Mouse (Mus musculus): ENCODE results near the gene Myom1. TPM values are rescaled to one million over a fixed set of nuclear protein-coding genes. Genes with fewer than 3 reads are reported as not detected.

The Myom1 gene
- polyA plus RNA-seq, 1 experiment from 2014 or later = 1.3 TPM

GRCm38 (mm10) chr17:71129489-71130261 lies 127.2 kb downstream of the Myom1 start:
- H3K27me3 ChIP-seq (replicated peaks; ENCODE audit: control insufficient read depth, insufficient read depth, low read length) = no peaks in the 10 kb centered on the region
- no peaks in the 10 kb centered on the region for H3K36me3 ChIP-seq (ENCODE audit: control insufficient read depth, insufficient read depth)
- H3K4me1 ChIP-seq (replicated peaks; ENCODE audit: control insufficient read depth, insufficient read depth, low read length) = peaks cover 2% of the 10 kb centered on the region
- ATAC-seq = no peak
- H3K4me3 ChIP-seq (replicated peaks; ENCODE audit: low read length) = no peak overlapping the region
- 70% methylated on average over 9 of the region's 9 CpGs for WGBS
- H3K9ac ChIP-seq (replicated peaks; ENCODE audit: low read depth, low read length) = no peak overlapping the region
- no peaks in the 10 kb centered on the region for H3K9me3 ChIP-seq (ENCODE audit: control insufficient read depth, low read length)
- H3K4me2 ChIP-seq (ENCODE audit: low read length) = no peak overlapping the region
- no peak overlapping the region for H3K27ac ChIP-seq (ENCODE audit: low read length)

GRCm38 (mm10) chr17:71132221-71132620 lies 129.8 kb downstream of the Myom1 start:
- H3K27me3 ChIP-seq (replicated peaks; ENCODE audit: control insufficient read depth, insufficient read depth, low read length) = no peaks in the 10 kb centered on the region
- H3K4me3 ChIP-seq (replicated peaks; ENCODE audit: low read length) = no peak overlapping the region
- no peaks in the 10 kb centered on the region for H3K36me3 ChIP-seq (ENCODE audit: control insufficient read depth, insufficient read depth)
- no peaks in the 10 kb centered on the region for H3K9me3 ChIP-seq (ENCODE audit: control insufficient read depth, low read length)
- ATAC-seq = no peak
- H3K4me2 ChIP-seq (ENCODE audit: low read length) = no peak overlapping the region
- H3K27ac ChIP-seq (ENCODE audit: low read length) = no peak overlapping the region
- H3K9ac ChIP-seq (replicated peaks; ENCODE audit: low read depth, low read length) = no peak overlapping the region
- H3K4me1 ChIP-seq (replicated peaks; ENCODE audit: control insufficient read depth, insufficient read depth, low read length) = peaks cover 2% of the 10 kb centered on the region

- H3K4me2 ChIP-seq (ENCODE audit: low read length) = no peak overlapping the region
- H3K27ac ChIP-seq (ENCODE audit: low read length) = no peak overlapping the region
- H3K4me1 ChIP-seq (replicated peaks; ENCODE audit: control insufficient read depth, insufficient read depth, low read length) = peaks cover 2% of the 10 kb centered on the region
- no peaks in the 10 kb centered on the region for H3K27me3 ChIP-seq (replicated peaks; ENCODE audit: control insufficient read depth, insufficient read depth, low read length)
- H3K9ac ChIP-seq (replicated peaks; ENCODE audit: low read depth, low read length) = no peak overlapping the region
- 90% methylated on average over 11 of the region's 11 CpGs for WGBS
- H3K9me3 ChIP-seq (ENCODE audit: control insufficient read depth, low read length) = no peaks in the 10 kb centered on the region
- no peak for ATAC-seq
- H3K4me3 ChIP-seq (replicated peaks; ENCODE audit: low read length) = no peak overlapping the region
- no peaks in the 10 kb centered on the region for H3K36me3 ChIP-seq (ENCODE audit: control insufficient read depth, insufficient read depth)
These were observed 130.5 kb downstream of the Myom1 start for GRCm38 (mm10) chr17:71132856-71133439.

- WGBS = 93% methylated on average over 3 of the region's 3 CpGs
- Histone ChIP-seq H3K27me3 (replicated peaks; ENCODE audit: control insufficient read depth, insufficient read depth, low read length) (no peaks in the 10 kb centered on the region), H3K9ac (replicated peaks; ENCODE audit: low read depth, low read length) (no peak overlapping the region), H3K4me1 (replicated peaks; ENCODE audit: control insufficient read depth, insufficient read depth, low read length) (peaks cover 2% of the 10 kb centered on the region), H3K36me3 (ENCODE audit: control insufficient read depth, insufficient read depth) (no peaks in the 10 kb centered on the region), H3K4me2 (ENCODE audit: low read length) (no peak overlapping the region), H3K4me3 (replicated peaks; ENCODE audit: low read length) (no peak overlapping the region), H3K27ac (ENCODE audit: low read length) (no peak overlapping the region), H3K9me3 (ENCODE audit: control insufficient read depth, low read length) (no peaks in the 10 kb centered on the region)
- no peak for ATAC-seq
These were observed 132.1 kb downstream of the Myom1 start for GRCm38 (mm10) chr17:71134441-71134955.

GRCm38 (mm10) chr17:71135108-71135507 lies 132.7 kb downstream of the Myom1 start:
- WGBS = 88% methylated on average over 5 of the region's 5 CpGs
- Histone ChIP-seq H3K27me3 (replicated peaks; ENCODE audit: control insufficient read depth, insufficient read depth, low read length) (no peaks in the 10 kb centered on the region), H3K9ac (replicated peaks; ENCODE audit: low read depth, low read length) (no peak overlapping the region), H3K4me1 (replicated peaks; ENCODE audit: control insufficient read depth, insufficient read depth, low read length) (no peaks in the 10 kb centered on the region), H3K4me2 (ENCODE audit: low read length) (no peak overlapping the region), H3K36me3 (ENCODE audit: control insufficient read depth, insufficient read depth) (no peaks in the 10 kb centered on the region), H3K27ac (ENCODE audit: low read length) (no peak overlapping the region), H3K9me3 (ENCODE audit: control insufficient read depth, low read length) (no peaks in the 10 kb centered on the region), H3K4me3 (replicated peaks; ENCODE audit: low read length) (no peak overlapping the region)
- ATAC-seq = no peak

GRCm38 (mm10) chr17:71135866-71136265 lies 133.4 kb downstream of the Myom1 start:
- H3K9ac ChIP-seq (replicated peaks; ENCODE audit: low read depth, low read length) = no peak overlapping the region
- H3K4me1 ChIP-seq (replicated peaks; ENCODE audit: control insufficient read depth, insufficient read depth, low read length) = no peaks in the 10 kb centered on the region
- 87% methylated on average over 5 of the region's 5 CpGs for WGBS
- H3K27me3 ChIP-seq (replicated peaks; ENCODE audit: control insufficient read depth, insufficient read depth, low read length) = no peaks in the 10 kb centered on the region
- H3K27ac ChIP-seq (ENCODE audit: low read length) = no peak overlapping the region
- no peak overlapping the region for H3K4me2 ChIP-seq (ENCODE audit: low read length)
- no peaks in the 10 kb centered on the region for H3K9me3 ChIP-seq (ENCODE audit: control insufficient read depth, low read length)
- H3K4me3 ChIP-seq (replicated peaks; ENCODE audit: low read length) = no peak overlapping the region
- H3K36me3 ChIP-seq (ENCODE audit: control insufficient read depth, insufficient read depth) = no peaks in the 10 kb centered on the region
- ATAC-seq = no peak

- Histone ChIP-seq H3K4me3 (replicated peaks; ENCODE audit: low read length) (no peak overlapping the region), H3K4me2 (ENCODE audit: low read length) (no peak overlapping the region), H3K27ac (ENCODE audit: low read length) (no peak overlapping the region), H3K9me3 (ENCODE audit: control insufficient read depth, low read length) (no peaks in the 10 kb centered on the region), H3K9ac (replicated peaks; ENCODE audit: low read depth, low read length) (no peak overlapping the region), H3K27me3 (replicated peaks; ENCODE audit: control insufficient read depth, insufficient read depth, low read length) (no peaks in the 10 kb centered on the region), H3K36me3 (ENCODE audit: control insufficient read depth, insufficient read depth) (no peaks in the 10 kb centered on the region), H3K4me1 (replicated peaks; ENCODE audit: control insufficient read depth, insufficient read depth, low read length) (no peaks in the 10 kb centered on the region)
- no peak for ATAC-seq
- 88% methylated on average over 16 of the region's 16 CpGs for WGBS
These were observed 134.2 kb downstream of the Myom1 start for GRCm38 (mm10) chr17:71136384-71137333.

GRCm38 (mm10) chr17:71137334-71137721 lies 134.9 kb downstream of the Myom1 start:
- WGBS = 81% methylated on average over 2 of the region's 2 CpGs
- ATAC-seq = no peak

GRCm38 (mm10) chr17:71142068-71142467 lies 139.6 kb downstream of the Myom1 start:
- H3K4me1 ChIP-seq (replicated peaks; ENCODE audit: control insufficient read depth, insufficient read depth, low read length) = no peaks in the 10 kb centered on the region
- no peak overlapping the region for H3K4me2 ChIP-seq (ENCODE audit: low read length)
- no peak overlapping the region for H3K27ac ChIP-seq (ENCODE audit: low read length)
- no peak overlapping the region for H3K4me3 ChIP-seq (replicated peaks; ENCODE audit: low read length)
- H3K9ac ChIP-seq (replicated peaks; ENCODE audit: low read depth, low read length) = no peak overlapping the region
- H3K36me3 ChIP-seq (ENCODE audit: control insufficient read depth, insufficient read depth) = no peaks in the 10 kb centered on the region
- WGBS = 77% methylated on average over 4 of the region's 4 CpGs
- no peaks in the 10 kb centered on the region for H3K27me3 ChIP-seq (replicated peaks; ENCODE audit: control insufficient read depth, insufficient read depth, low read length)
- no peak for ATAC-seq
- no peaks in the 10 kb centered on the region for H3K9me3 ChIP-seq (ENCODE audit: control insufficient read depth, low read length)

More at GRCm38 (mm10) chr17:71137334-71137721, 134.9 kb downstream of the Myom1 start:
- Histone ChIP-seq H3K4me1 (replicated peaks; ENCODE audit: control insufficient read depth, insufficient read depth, low read length) (no peaks in the 10 kb centered on the region), H3K27me3 (replicated peaks; ENCODE audit: control insufficient read depth, insufficient read depth, low read length) (no peaks in the 10 kb centered on the region), H3K9ac (replicated peaks; ENCODE audit: low read depth, low read length) (no peak overlapping the region), H3K36me3 (ENCODE audit: control insufficient read depth, insufficient read depth) (no peaks in the 10 kb centered on the region), H3K9me3 (ENCODE audit: control insufficient read depth, low read length) (no peaks in the 10 kb centered on the region), H3K27ac (ENCODE audit: low read length) (no peak overlapping the region), H3K4me3 (replicated peaks; ENCODE audit: low read length) (no peak overlapping the region), H3K4me2 (ENCODE audit: low read length) (no peak overlapping the region)

Data from forebrain, embryonic 16.5 days (tissue).